Mouse (Mus musculus): ENCODE data around the gene Zc3h12c.

The Zc3h12c gene

GRCm38 (mm10) chr9:52167863-52168685 is at the start of gene Zc3h12c:
Gene Zc3h12c (minus strand): TSS chr9:52168572.
- in situ Hi-C loops (cut with MboI, MseI): loop anchor here in 1 of 2 experiments (10.0 kb wide), 1 partner anchor 117 kb away; no protein-coding TSS in a partner anchor

DNA sequence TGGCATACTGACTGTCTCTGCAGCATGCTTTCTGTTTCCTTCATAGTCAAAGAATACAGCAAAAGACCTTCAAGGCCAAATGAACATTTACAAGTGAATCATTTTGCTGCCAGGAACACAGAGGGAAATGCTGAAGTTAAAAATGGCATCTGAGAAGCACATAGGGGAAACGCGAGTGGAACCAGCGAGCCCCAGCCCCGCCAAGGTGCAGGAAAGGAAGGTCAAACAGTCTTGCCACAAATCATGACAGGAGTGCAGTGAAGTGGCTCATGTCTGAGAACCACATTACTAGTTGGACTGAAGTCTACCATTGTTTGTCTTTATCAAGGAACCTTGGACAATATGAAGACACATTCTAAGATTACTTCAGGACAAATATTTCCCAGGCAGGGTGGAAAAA is 49.3 kb upstream of the Zc3h12c start:
- in situ Hi-C loops (cut with MboI, MseI): no loop called here

GRCm38 (mm10) chr9:52215291-52215690 is 46.9 kb upstream of the Zc3h12c start:
- in situ Hi-C loops (cut with MboI, MseI): no loop called here

DNA sequence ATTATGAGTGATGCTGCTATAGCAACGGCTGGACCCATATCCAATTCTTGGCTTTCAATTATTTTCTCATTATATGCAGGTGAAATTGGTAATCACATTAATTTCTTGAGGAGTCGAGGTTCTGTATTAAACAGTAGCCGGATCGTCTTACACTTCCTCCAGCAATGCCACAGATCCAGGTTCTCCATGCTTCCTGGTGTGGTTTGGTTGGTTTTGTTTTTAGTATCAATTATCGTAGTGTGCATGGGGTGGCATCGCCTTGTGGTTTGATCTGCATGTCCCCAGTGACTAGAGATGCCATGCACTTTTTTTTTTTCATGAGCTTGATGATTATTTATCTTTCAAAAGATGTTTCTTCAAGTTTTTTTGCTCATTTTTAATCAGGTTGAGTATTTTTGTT is 44.0 kb upstream of the Zc3h12c start:
- in situ Hi-C loops (cut with MboI, MseI): no loop called here

DNA sequence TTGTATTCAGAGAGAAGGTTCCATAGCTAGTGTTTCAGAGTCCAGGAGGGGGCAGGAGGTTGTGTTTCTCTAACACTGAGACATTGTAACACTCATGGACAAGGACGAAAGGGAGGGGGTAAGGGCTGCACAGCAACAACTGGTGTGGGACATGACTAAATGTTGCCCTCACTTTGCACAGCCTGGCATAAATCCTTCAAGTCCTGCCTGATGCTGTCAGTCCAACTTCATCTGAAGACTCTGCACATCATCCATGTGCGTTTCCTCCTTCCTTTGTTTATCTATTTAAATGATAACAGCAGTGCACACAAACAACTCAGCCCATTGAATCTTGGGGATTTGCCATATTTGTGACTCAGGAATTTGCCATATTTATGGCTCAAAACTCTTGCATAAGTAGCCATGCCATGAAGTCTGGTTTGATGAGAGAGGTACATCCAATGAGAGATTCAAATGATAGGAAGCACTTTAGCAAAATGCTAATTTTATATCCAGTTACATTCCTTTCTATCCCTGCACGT is 40.2 kb upstream of the Zc3h12c start:
- in situ Hi-C loops (cut with MboI, MseI): no loop called here

DNA sequence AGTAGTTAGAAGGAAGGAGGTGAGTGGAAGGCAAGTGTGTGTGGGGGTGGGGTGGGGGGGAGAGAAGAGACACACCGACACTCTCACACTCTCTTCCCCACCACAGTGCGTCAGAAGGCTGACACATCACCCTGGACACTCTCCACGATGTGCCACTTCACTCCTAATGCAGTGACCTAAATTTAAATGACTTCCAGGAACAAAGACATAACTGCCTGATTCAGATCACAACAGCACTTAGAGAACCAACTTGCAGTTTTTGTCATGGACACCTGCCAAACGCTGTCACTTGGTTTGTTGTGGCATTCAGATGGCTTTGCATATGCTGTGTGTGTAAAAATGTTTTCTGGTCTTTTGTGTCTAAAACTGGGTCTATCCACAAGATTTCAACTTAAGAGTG is 34.8 kb upstream of the Zc3h12c start:
- in situ Hi-C loops (cut with MboI, MseI): no loop called here

DNA sequence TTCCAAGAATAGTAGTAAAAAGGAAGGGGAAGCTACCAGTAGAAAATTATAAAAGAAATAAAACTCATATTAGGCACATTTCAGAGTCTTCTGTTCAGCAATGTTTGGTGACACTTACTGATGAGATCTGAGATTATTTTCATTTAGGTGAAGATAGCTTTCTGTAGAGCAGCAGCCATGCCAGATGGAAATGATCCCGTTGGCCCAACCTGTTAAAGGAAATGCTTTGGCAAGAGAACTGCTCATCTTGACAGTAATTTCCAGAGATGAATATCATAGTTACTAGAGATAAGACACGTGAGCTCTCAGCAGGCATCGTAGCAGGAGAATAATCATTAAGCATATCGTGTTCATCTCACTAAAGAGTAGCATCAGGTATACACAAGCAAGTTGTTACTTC is 31.9 kb upstream of the Zc3h12c start:
- in situ Hi-C loops (cut with MboI, MseI): no loop called here

DNA sequence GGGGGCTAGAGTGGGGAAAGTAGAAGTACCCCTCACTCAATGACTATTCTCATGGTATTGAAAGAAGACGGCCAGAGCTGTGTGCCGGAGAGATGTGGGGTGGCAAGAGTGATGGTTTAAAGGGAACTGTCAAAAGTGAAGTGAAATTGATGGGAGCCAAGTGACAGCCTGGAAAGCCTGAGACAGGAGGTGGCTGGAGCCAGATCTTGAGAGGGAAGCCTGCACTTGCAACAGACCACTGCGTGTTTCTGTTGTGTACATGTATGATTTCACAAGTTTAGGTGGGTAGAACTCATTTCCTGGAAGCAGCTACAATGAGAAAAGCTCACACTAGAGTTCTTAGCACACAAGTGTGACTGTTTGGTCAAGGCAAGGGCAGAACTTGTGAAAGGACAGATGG is 27.5 kb upstream of the Zc3h12c start:
- in situ Hi-C loops (cut with MboI, MseI): loop anchor here in 1 of 2 experiments (25.0 kb wide), 1 partner anchor 1709 kb away; the partner anchor contains the start of gene Plet1

DNA sequence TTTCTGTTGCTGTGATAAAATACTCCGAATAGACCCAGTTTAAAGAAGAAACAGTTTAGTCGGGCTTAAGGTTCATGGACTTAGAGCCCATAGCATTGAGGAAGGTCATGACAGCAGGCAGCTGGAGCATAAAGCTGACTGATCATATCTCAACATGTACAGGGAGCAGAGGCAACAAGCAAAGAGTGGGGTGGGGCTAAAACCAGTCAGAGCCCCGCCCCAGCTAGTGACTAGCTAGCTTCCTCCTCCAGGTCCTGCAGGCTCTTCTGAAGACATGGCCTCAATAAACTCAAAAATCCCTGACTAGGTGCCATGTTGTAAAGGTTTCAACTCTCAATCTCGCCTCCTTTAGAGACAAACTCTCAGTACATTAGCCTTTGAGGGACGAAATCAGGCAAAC is 25.5 kb upstream of the Zc3h12c start:
- in situ Hi-C loops (cut with MboI, MseI): loop anchor here in 1 of 2 experiments (25.0 kb wide), 1 partner anchor 1707 kb away; the partner anchor contains the start of gene Plet1

GRCm38 (mm10) chr9:52190907-52191306 is 22.5 kb upstream of the Zc3h12c start:
- in situ Hi-C loops (cut with MboI, MseI): loop anchor here in 1 of 2 experiments (25.0 kb wide), 1 partner anchor 1704 kb away; the partner anchor contains the start of gene Plet1

DNA sequence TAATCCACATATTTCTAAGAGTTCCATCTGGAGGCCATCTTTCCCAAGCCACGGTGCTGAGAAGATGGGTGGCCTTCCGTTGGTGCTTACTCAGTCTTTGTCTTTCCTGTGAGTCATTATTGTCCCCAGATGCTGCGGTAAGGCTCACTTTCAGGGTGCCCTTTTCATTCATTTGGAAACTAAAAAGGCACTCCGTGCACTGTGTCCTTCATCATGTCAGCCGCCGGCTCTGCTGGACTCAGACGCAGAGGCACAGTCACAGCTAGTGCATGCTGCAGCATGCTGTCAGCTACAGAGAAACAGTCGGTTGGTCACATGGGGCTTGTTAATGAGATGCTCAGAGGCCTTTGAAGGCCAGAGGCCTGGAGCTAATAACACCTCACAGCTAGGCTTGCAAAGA is 19.7 kb upstream of the Zc3h12c start:
- in situ Hi-C loops (cut with MboI, MseI): loop anchor here in 1 of 2 experiments (25.0 kb wide), 1 partner anchor 1701 kb away; the partner anchor contains the start of gene Plet1

- in situ Hi-C loops (cut with MboI, MseI): loop anchor here in 1 of 2 experiments (25.0 kb wide), 1 partner anchor 1699 kb away; the partner anchor contains the start of gene Plet1
These were observed 18.0 kb upstream of the Zc3h12c start for GRCm38 (mm10) chr9:52186296-52186941.

DNA sequence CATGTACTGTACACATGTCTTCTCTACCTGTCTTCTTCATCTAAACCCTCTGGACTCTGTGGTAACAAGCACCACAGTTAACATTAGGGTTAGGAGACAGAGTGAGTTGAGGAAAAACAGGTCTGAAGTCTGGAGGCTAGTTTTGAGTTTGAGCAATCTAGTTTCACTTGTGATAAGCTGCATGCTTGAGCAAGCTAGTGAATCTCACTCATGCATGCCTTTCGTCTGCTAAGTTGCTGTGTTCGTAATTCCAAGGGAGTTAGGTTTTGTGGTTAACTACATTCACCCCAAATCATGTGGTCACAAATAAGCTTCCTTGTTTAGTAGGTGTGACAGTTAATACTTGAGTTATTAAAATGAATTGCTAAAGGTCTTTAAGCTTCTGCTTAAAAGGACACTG is 13.0 kb upstream of the Zc3h12c start:
- in situ Hi-C loops (cut with MboI, MseI): loop anchor here in 1 of 2 experiments (25.0 kb wide), 1 partner anchor 1694 kb away; the partner anchor contains the start of gene Plet1

- in situ Hi-C loops (cut with MboI, MseI): loop anchor here in 1 of 2 experiments (25.0 kb wide), 1 partner anchor 1694 kb away; the partner anchor contains the start of gene Plet1
These were observed 12.5 kb upstream of the Zc3h12c start for GRCm38 (mm10) chr9:52180851-52181250.

DNA sequence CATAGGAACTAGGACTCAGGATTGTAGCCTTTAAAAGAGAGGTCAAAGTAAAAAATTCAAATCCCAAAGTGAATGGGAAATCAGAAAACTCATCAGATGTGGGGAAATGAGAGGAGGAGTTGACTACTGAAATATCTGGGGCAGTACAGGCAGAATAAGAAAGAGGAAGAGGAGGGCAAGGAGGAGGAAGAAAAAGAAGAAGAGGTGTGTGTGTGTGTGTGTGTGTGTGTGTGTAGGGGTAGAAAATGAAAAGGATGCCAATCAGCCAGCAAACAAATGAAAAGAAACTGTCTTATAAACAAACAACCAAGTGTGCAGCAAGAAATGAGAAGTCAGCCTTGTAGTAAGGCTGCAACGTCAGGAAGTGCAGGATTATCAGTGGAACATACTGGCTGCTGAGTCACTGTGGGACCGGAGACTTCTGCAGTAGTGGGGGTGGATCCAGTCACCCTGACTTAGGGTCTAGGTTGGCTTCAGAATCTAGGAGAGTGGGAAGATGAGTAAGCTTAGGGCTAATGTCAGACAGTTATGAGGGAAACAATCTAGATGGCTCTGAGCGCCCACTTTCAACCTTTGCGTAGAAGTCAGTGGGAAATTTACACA is 7.0 kb upstream of the Zc3h12c start:
- in situ Hi-C loops (cut with MboI, MseI): loop anchor here in 1 of 2 experiments (25.0 kb wide), 1 partner anchor 1688 kb away; the partner anchor contains the start of gene Plet1

GRCm38 (mm10) chr9:52174671-52175111 is 6.3 kb upstream of the Zc3h12c start:
- in situ Hi-C loops (cut with MboI, MseI): loop anchor here in 1 of 2 experiments (25.0 kb wide), 1 partner anchor 1687 kb away; the partner anchor contains the start of gene Plet1

DNA sequence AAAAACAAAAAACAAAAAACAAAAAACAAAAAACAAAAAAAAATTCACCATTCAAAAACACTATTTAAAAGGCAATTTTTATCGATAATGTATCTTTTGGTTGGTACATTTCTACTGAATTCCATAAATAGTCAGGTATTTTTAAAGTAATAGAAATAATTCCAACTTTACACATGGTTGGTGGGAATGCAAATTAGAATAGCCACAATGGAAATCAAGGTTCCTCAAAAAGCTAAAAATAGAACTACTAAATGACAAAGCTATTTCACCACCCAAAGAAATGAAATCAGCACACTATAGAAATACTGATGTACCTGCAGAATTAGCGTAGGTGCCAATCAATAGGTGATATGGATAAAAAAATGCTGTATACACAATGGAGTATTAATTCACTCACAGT is 5.6 kb upstream of the Zc3h12c start:
- in situ Hi-C loops (cut with MboI, MseI): no loop called here

DNA sequence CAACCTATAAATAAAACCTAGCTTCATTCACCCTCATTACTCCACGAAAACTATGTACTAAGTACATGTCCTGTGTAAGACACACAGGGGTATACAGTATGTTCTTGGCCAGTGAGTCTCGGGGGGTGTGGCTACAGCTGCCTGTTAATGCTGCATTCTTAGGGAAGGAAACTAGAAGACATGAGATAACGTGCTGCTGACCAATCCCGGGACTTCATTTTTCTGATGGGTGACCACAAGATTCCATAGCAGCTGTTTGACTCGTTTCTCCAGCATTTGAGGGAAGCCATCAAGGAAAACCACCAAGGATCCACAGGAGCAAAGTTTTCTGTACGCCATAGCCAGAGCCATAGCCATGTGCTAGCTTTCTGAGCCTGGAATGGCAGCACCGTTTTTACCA is 4.2 kb upstream of the Zc3h12c start:
- in situ Hi-C loops (cut with MboI, MseI): no loop called here

DNA sequence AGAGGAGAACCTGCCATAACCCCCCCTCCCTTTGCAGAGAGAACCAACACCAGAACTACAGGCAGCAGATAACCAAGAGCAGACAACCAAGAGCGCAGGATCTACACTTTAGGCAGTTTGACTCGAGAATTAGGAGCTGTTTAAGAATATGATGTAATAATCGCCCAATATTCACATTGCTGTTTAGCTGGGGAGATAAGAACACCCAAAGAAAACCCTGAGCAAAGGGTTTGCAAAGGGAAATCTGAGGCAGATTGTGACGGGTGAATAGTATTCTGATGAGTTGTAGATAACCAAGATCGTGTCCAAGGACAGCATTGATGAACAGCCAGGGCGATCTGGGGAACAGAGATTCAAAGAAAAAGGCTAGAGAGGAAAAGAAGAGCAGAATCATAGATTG is 2.3 kb upstream of the Zc3h12c start:
- in situ Hi-C loops (cut with MboI, MseI): no loop called here

GRCm38 (mm10) chr9:52170131-52170530 is 1.8 kb upstream of the Zc3h12c start:
- in situ Hi-C loops (cut with MboI, MseI): no loop called here

DNA sequence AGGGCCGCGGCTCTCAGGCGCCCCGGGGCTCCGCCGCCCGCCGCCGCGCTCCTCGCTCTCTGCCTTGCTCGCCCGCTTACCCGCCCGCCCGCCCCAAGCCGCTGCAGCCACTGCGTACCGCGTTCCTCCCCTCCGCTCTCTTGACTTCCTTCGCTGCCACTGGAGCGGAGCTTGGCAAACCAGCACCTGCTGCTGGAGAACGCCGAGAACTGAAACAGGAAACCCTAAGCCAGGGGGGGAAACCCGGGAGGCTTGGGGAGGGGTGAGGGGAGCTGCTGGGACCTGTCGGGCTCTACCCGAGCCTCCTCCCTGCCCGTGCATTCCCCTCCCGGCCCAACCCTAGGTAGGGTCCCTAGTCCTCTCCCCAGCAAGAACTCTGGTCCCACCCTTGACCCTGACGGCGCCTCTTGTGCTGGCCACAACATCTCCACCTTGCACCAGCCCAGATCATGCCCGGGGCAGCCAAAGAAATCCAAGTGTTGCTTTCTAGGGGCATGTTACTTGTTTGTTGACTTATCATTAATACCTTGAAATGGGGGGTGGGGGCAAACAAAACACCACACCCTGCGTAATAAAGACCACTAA is 406 bp upstream of the Zc3h12c start:
- in situ Hi-C loops (cut with MboI, MseI): loop anchor here in 1 of 2 experiments (10.0 kb wide), 1 partner anchor 116 kb away; no protein-coding TSS in a partner anchor

All from T-helper 17 cell (primary cell).